Mouse (Mus musculus): Measurements from ENCODE around the gene Nlk.

- TF ChIP-seq POLR2A (IDR thresholded peaks at IDR 0.05; ENCODE audit: low read depth, low read length) (no peak), CTCF (IDR thresholded peaks at IDR 0.05; ENCODE audit: extremely low read depth, insufficient read length, insufficient replicate concordance, low read depth, low read length) (no peak)
Observed at GRCm38 (mm10) chr11:78621926-78622325, 75.2 kb downstream of the Nlk start.
